Mouse (Mus musculus) heart, embryonic 11.5 days (tissue): ENCODE measurements at regions not wholly inside any gene's neighbourhood (a gene's known extent, or its start where the extent isn't known, plus 50 kb on each side); places are given as distances from the start of the nearest gene placed in this dataset.

Experiments used
- ATAC-seq: fragments of 200-750 bp; cut with Nextera tagmentation; replicated peaks from 2 replicates; pipeline ENCODE4 v1.8.0; 2017; ENCODE audit warnings: moderate library complexity; ENCODE audit not compliant: insufficient number of reproducible peaks, low FRiP score, low TSS enrichment
- H3K27ac ChIP-seq: fragments of 300-500 bp; sonication (generic); 2 replicates; pipeline ENCODE4 v1.5.1; 2014; ENCODE audit warnings: mild to moderate bottlenecking, low read depth, low read length
- H3K27me3 ChIP-seq: fragments of 300-500 bp; sonication (generic); 2 replicates; pipeline ENCODE4 v1.6.1; 2014; ENCODE audit warnings: mild to moderate bottlenecking, low read length, mixed read lengths; ENCODE audit not compliant: control insufficient read depth, insufficient read depth
- H3K36me3 ChIP-seq: fragments of 300-500 bp; sonication (generic); 2 replicates; pipeline ENCODE4 v1.6.1; 2014; ENCODE audit warnings: mild to moderate bottlenecking, low read length, moderate library complexity, mixed read lengths; ENCODE audit not compliant: control insufficient read depth, insufficient read depth
- H3K4me1 ChIP-seq: fragments of 300-500 bp; sonication (generic); 2 replicates; pipeline ENCODE4 v1.6.1; 2014; ENCODE audit warnings: low read length; ENCODE audit not compliant: control insufficient read depth, insufficient read depth
- H3K4me2 ChIP-seq: fragments of 300-500 bp; sonication (generic); 2 replicates; pipeline ENCODE4 v1.6.1; 2014; ENCODE audit warnings: mild to moderate bottlenecking, moderate library complexity
- H3K4me3 ChIP-seq: fragments of 300-500 bp; sonication (generic); 2 replicates; pipeline ENCODE4 v1.5.1; 2014; ENCODE audit warnings: low read depth, low read length
- H3K9ac ChIP-seq: fragments of 300-500 bp; sonication (generic); 2 replicates; pipeline ENCODE4 v1.6.1; 2014; ENCODE audit warnings: mild to moderate bottlenecking, low read depth, low read length, moderate library complexity
- H3K9me3 ChIP-seq: fragments of 300-500 bp; sonication (generic); replicated peaks from 2 replicates; pipeline ENCODE4 v1.6.1; 2016; ENCODE audit warnings: low read length; ENCODE audit not compliant: control insufficient read depth
- WGBS: fragments of 180-500 bp; shearing (Covaris S2); extraction: QIAGEN DNeasy Blood & Tissue Kit; methylation state at CpG from one replicate; pipeline ENCODE4 v1.1.7; 2014; ENCODE audit not compliant: insufficient replicate concordance; 5-methylcytosine and 5-hydroxymethylcytosine counted together

DNA sequence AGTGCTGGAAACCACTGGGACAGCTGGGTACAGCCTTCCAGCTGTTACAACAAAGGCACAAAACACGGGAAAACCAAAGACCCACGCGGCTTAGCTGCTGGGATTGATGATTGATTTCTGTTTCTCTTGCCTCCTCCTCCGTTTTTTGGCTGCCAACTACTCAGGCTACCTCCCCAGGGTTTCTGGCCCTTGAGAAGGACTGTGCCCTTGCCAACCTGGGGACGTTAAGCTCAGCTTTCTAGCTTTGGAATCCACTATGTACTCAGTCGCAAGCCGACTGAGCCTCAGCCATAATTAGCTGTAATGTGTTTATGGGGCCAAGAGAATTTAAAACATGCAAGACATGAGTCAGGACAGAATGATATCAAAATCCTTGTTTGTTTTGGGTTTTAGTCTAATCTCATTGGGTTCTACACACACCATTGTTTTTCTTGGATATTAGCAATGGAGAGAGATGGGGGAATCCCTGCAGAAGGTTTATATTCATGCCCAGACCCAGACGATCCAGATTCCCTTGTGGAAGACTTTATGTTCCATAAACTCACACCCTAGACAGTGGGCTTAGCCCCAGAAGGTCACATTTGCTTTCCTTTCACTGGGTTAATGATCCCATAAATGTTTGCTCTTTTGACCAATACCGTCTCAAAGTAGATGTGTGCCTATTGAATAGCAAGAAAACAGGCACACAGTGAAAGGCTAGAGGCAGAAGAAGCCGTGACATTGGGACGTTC, 167.7 kb upstream of the Pou3f3 start:
- Histone ChIP-seq H3K27me3 (no peaks in the 10 kb centered on the region), H3K27ac (no peak overlapping the region), H3K36me3 (no peaks in the 10 kb centered on the region), H3K9me3 (no peaks in the 10 kb centered on the region), H3K4me2 (no peak overlapping the region), H3K9ac (no peak overlapping the region), H3K4me1 (no peaks in the 10 kb centered on the region; the same call in 1 of the 2 replicates), H3K4me3 (no peak overlapping the region)
- 66% methylated on average over 11 of the region's 11 CpGs for WGBS
- ATAC-seq: no peak

GRCm38 (mm10) chr1:42532908-42533307, 162.7 kb upstream of the Pou3f3 start:
- Histone ChIP-seq H3K9ac (no peak overlapping the region), H3K27ac (no peak overlapping the region), H3K4me3 (no peak overlapping the region), H3K4me2 (no peak overlapping the region), H3K36me3 (no peaks in the 10 kb centered on the region), H3K9me3 (no peaks in the 10 kb centered on the region), H3K4me1 (no peaks in the 10 kb centered on the region), H3K27me3 (no peaks in the 10 kb centered on the region)
- 67% methylated on average over 6 of the region's 6 CpGs for WGBS
- ATAC-seq: no peak

DNA sequence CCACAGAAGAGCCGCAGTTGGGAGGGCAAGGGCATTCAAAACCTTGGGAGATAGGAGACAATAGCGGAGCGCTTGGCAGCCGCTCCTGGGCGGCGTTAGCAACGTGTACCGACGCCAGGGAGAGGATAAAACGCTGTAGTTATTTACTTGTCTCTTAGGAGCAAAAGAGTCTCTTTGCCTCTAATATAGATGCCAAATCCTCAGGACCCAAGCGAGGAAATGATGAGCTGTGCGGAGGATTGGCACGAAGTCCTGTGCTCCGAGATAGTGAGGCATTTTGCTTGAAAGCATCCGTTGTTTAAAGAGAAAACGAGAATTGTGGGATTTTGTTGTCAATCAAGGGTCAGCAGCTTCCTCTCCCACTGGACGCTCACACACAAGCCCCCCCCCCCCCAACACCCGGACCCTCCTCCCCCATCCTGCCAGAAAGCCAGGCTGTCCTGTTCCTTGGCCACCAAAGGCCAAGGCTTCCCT, 156.5 kb upstream of the Pou3f3 start:
- Histone ChIP-seq H3K4me3 (no peak overlapping the region), H3K4me1 (no peaks in the 10 kb centered on the region), H3K4me2 (peak overlapping the region; percentile 29), H3K27ac (no peak overlapping the region), H3K36me3 (no peaks in the 10 kb centered on the region), H3K27me3 (no peaks in the 10 kb centered on the region), H3K9me3 (no peaks in the 10 kb centered on the region), H3K9ac (no peak overlapping the region)
- no peak for ATAC-seq
- WGBS: 58% methylated on average over 18 of the region's 18 CpGs

DNA sequence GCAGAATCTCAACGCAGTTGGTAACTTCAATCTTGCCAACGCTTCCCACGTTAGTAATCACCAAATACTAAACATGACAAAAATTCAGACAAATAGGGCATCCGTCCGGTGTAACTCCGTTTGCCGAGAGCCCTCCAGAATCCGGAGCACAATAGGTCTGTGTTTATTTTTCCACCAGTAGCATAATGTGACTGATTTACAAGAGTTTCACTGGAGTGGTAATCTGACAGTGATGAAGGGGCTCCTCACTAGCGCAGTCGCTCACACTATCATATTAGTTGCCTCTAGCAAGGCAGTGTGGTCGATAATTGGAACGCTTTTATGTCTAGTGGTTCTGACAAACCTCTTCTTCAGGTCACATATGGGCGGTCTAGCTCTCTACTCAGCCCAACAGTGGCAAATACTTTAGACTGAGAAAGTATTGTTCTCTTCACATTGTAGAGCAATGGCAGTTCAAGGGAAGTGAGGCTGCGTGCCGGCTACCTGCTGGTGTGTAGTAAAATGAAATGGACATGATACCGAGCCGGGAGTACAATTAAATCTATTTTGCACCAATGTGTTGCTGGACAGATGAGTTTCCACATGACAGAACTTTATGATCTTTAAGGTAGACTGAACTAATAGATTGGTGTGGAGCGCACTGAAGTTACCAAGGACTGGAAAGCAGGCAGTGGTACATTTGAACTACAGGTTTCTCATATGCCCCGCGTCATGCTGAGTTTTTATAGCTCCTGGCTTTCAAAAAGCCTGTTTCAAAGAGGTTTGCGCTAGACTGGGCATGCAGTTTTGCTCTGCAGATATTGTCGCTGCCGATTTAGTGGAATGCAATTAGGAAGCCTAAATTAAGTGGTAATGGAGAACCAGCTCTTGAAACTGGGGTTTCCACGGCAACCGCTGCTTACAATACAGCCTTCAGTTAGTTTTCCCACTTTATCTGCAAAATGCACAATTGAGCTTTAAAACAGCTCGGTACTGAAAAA, 155.7 kb upstream of the Pou3f3 start:
- Histone ChIP-seq H3K9me3 (no peaks in the 10 kb centered on the region), H3K4me2 (peak overlapping the region; percentile 29), H3K27ac (no peak overlapping the region), H3K4me3 (no peak overlapping the region), H3K36me3 (no peaks in the 10 kb centered on the region), H3K27me3 (no peaks in the 10 kb centered on the region), H3K4me1 (no peaks in the 10 kb centered on the region), H3K9ac (no peak overlapping the region)
- WGBS: 72% methylated on average over 26 of the region's 26 CpGs
- ATAC-seq: no peak

DNA sequence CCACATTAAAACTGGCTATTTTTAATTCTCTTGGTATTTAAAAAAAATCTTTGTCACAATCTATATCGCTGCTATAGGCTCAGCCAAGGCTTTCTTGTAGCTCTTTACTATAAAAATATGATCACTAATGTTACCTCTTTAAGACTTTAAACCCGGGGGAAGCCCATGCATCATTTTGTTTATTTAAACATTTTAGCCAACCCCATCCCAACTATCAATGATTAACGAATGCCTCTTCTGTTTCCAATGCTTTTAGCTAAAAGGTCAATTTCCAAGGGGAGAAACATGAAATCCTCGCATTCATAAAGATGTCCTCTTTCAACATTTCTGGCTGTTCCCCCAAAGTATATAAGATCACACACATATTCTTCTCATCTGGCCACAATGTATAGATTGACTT, 153.6 kb upstream of the Pou3f3 start:
- H3K4me3 ChIP-seq: no peak overlapping the region
- H3K4me1 ChIP-seq: no peaks in the 10 kb centered on the region
- 72% methylated on average over 4 of the region's 4 CpGs for WGBS
- H3K9me3 ChIP-seq: no peaks in the 10 kb centered on the region
- no peaks in the 10 kb centered on the region for H3K27me3 ChIP-seq
- no peak overlapping the region for H3K9ac ChIP-seq
- H3K4me2 ChIP-seq: no peak overlapping the region
- H3K27ac ChIP-seq: no peak overlapping the region
- ATAC-seq: no peak
- H3K36me3 ChIP-seq: no peaks in the 10 kb centered on the region

GRCm38 (mm10) chr1:42542846-42543549, 152.6 kb upstream of the Pou3f3 start:
- no peak overlapping the region for H3K4me3 ChIP-seq
- no peak overlapping the region for H3K27ac ChIP-seq
- no peaks in the 10 kb centered on the region for H3K36me3 ChIP-seq
- no peaks in the 10 kb centered on the region for H3K9me3 ChIP-seq
- no peak overlapping the region for H3K9ac ChIP-seq
- H3K4me2 ChIP-seq: no peak overlapping the region
- WGBS: 36% methylated on average over 15 of the region's 15 CpGs
- H3K27me3 ChIP-seq: no peaks in the 10 kb centered on the region
- no peak for ATAC-seq
- H3K4me1 ChIP-seq: no peaks in the 10 kb centered on the region

DNA sequence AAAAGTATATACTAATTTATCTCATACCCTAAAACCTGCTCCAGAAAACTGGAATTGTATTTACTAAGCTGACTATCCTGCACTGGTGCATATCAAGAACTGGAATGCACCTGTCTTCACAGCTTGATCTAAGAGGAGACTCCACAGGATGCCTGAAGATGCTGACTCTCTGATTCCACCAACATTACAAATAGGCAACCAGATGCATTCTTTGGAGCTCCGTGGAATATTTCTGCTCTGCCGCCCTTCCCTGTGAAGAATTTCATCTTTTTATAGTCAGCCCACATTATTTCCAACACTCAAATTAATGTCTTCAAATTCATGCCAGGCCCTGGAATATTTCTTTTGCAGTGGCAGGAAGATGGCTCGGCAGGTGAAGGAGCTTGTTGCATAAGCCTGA, 148.7 kb upstream of the Pou3f3 start:
- no peaks in the 10 kb centered on the region for H3K9me3 ChIP-seq
- WGBS: 83% methylated on average over 3 of the region's 3 CpGs
- no peak overlapping the region for H3K4me2 ChIP-seq
- H3K27ac ChIP-seq: no peak overlapping the region
- ATAC-seq: no peak
- no peak overlapping the region for H3K9ac ChIP-seq
- H3K4me1 ChIP-seq: no peaks in the 10 kb centered on the region
- no peak overlapping the region for H3K4me3 ChIP-seq
- no peaks in the 10 kb centered on the region for H3K27me3 ChIP-seq
- H3K36me3 ChIP-seq: no peaks in the 10 kb centered on the region

DNA sequence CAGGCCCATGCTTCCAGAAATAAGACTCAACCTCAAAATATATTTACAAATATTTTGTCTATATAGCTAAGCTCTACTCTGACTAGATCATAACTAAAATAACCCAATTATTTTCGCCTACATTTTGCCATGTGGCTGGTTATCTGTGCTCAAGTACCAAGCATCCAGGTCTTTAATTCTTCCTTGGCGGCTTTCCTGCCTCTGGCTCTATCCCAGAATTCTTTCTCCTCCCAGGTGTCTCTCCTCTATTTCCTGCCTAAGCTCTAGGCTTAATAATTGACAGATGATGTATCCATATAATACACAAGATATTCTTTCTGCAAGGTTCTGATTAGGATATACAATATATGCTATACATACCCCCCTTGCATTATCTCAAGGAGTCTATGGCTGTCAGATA, 138.3 kb upstream of the Pou3f3 start:
- no peaks in the 10 kb centered on the region for H3K9me3 ChIP-seq
- no peak overlapping the region for H3K4me3 ChIP-seq
- WGBS: 72% methylated on average over 2 of the region's 2 CpGs
- no peaks in the 10 kb centered on the region for H3K36me3 ChIP-seq
- H3K27ac ChIP-seq: no peak overlapping the region
- no peak for ATAC-seq
- H3K4me1 ChIP-seq: no peaks in the 10 kb centered on the region
- no peak overlapping the region for H3K9ac ChIP-seq
- H3K27me3 ChIP-seq: no peaks in the 10 kb centered on the region
- no peak overlapping the region for H3K4me2 ChIP-seq
